8 mouse cellular contexts compared by ENCODE assay signal in genomic region chr4:127020411-127021150, GRCm38 (mm10). TPM values are rescaled to one million over a fixed set of nuclear protein-coding genes. Genes with fewer than 3 reads are reported as not detected.
A peak's percentile ranks its signal among the peaks of the same experiment; 100 is the strongest.
DNase-seq lines count a peak whose midpoint lies in the region; ATAC-seq and TF ChIP-seq lines count a peak whose summit lies in the region.

No protein-coding gene starts in this region.

- peaks cover 32% of the 10 kb centered on the region for H3K36me3 ChIP-seq in embryonic facial prominence, embryonic 14.5 days (ENCODE audit: control insufficient read depth, insufficient read depth, low read length)
- no peaks in the 10 kb centered on the region for H3K36me3 ChIP-seq in intestine, embryonic 16.5 days (ENCODE audit: control insufficient read depth, insufficient read depth, low read length)
- H3K36me3 ChIP-seq in myocyte (ENCODE audit: control insufficient read depth, insufficient read depth) = peaks cover 13% of the 10 kb centered on the region

- peak overlapping the region; percentile 25; the same call in 1 of the 2 replicates for H3K9ac ChIP-seq in embryonic facial prominence, embryonic 14.5 days (ENCODE audit: low read depth, low read length)
- H3K9ac ChIP-seq in intestine, embryonic 16.5 days (ENCODE audit: low read depth, low read length) = no peak overlapping the region

- ATAC-seq in embryonic facial prominence, embryonic 14.5 days (ENCODE audit: low read depth) = no peak
- ATAC-seq in intestine, embryonic 16.5 days = no peak
- ATAC-seq in megakaryocyte-erythroid progenitor cell, adult 5-6 weeks (replicated peaks; ENCODE audit: low FRiP score, low TSS enrichment, poor library complexity, severe bottlenecking) = no peak; the same call in 1 of the 2 replicates

- no peak for TF ChIP-seq CTCF in layer of hippocampus, adult 2 months (conservative IDR thresholded peaks at IDR 0.05)

- peak overlapping the region; percentile 61 for H3K4me2 ChIP-seq in embryonic facial prominence, embryonic 14.5 days (ENCODE audit: low read depth, low read length)
- peak overlapping the region; percentile 58 for H3K4me2 ChIP-seq in intestine, embryonic 16.5 days (ENCODE audit: low read depth, low read length)
- H3K4me2 ChIP-seq in myocyte (ENCODE audit: low read depth) = peak overlapping the region; percentile 88

- peaks cover 6% of the 10 kb centered on the region for H3K4me1 ChIP-seq in embryonic facial prominence, embryonic 14.5 days (ENCODE audit: control insufficient read depth, insufficient read depth, low read length)
- peaks cover 14% of the 10 kb centered on the region; the same call in 1 of the 2 replicates for H3K4me1 ChIP-seq in intestine, embryonic 16.5 days (ENCODE audit: control insufficient read depth, insufficient read depth, low read length)

- peak overlapping the region; percentile 20 for H3K4me3 ChIP-seq in layer of hippocampus, adult 2 months
- H3K4me3 ChIP-seq in embryonic facial prominence, embryonic 14.5 days (ENCODE audit: low read depth, low read length) = peak overlapping the region; percentile 36
- peak overlapping the region; percentile 46 for H3K4me3 ChIP-seq in intestine, embryonic 16.5 days (ENCODE audit: low read length)
- H3K4me3 ChIP-seq in myocyte = peak overlapping the region; percentile 68

- DNase-seq in layer of hippocampus, adult 2 months (ENCODE audit: low spot score in 2 of 2) = no peak
- no peak for DNase-seq in layer of hippocampus, adult 9-11 months
- DNase-seq in embryonic facial prominence, embryonic 14.5 days (ENCODE audit: low spot score) = no peak
- no peak for DNase-seq in adrenal gland, postnatal 14 days
- DNase-seq in frontal cortex, postnatal 14 days (ENCODE audit: low spot score in 2 of 2) = no peak

- no peaks in the 10 kb centered on the region for H3K27me3 ChIP-seq in embryonic facial prominence, embryonic 14.5 days (replicated peaks; ENCODE audit: control insufficient read depth, insufficient read depth, low read length)
- no peaks in the 10 kb centered on the region for H3K27me3 ChIP-seq in intestine, embryonic 16.5 days (replicated peaks; ENCODE audit: control insufficient read depth, insufficient read depth, low read length)
- H3K27me3 ChIP-seq in myocyte (ENCODE audit: control insufficient read depth, insufficient read depth, insufficient read length) = no peaks in the 10 kb centered on the region

- H3ac ChIP-seq in myocyte (ENCODE audit: control insufficient read depth, insufficient read length) = peak overlapping the region; percentile 95

- TF ChIP-seq POLR2A in myocyte (IDR thresholded peaks at IDR 0.05; ENCODE audit: insufficient read length, low read depth) = no peak

- 10% methylated on average over 13 of the region's 13 CpGs for WGBS in embryonic facial prominence, embryonic 14.5 days
- 12% methylated on average over 13 of the region's 13 CpGs for WGBS in intestine, embryonic 16.5 days

- no peaks in the 10 kb centered on the region for H3K9me3 ChIP-seq in embryonic facial prominence, embryonic 14.5 days (ENCODE audit: control insufficient read depth, low read length)
- H3K9me3 ChIP-seq in intestine, embryonic 16.5 days (ENCODE audit: control insufficient read depth, low read length) = no peaks in the 10 kb centered on the region

- H3K79me2 ChIP-seq in myocyte (ENCODE audit: control insufficient read depth, insufficient read depth) = peaks cover 35% of the 10 kb centered on the region

- H3K27ac ChIP-seq in layer of hippocampus, adult 2 months = no peak overlapping the region
- no peak overlapping the region; the same call in 1 of the 2 replicates for H3K27ac ChIP-seq in embryonic facial prominence, embryonic 14.5 days (replicated peaks; ENCODE audit: low read depth, low read length)
- H3K27ac ChIP-seq in intestine, embryonic 16.5 days (ENCODE audit: low read length) = no peak overlapping the region

TF ChIP-seq in myocyte, 11 proteins besides CTCF, POLR2A, EP300 and RAD21:
- TF ChIP-seq MYOD1 (IDR thresholded peaks at IDR 0.05; ENCODE audit: control insufficient read depth in 1 of 3, insufficient read length in 2 of 3, low read depth in 2 of 3) = no peak
- TF ChIP-seq MAX (IDR thresholded peaks at IDR 0.05; ENCODE audit: low read depth) = no peak
- no peak for TF ChIP-seq MYOG (IDR thresholded peaks at IDR 0.05; ENCODE audit: control insufficient read depth in 1 of 3, insufficient read depth in 1 of 3, insufficient read length in 2 of 3, low read depth in 2 of 3)
- no peak for TF ChIP-seq E2F4 (IDR thresholded peaks at IDR 0.05; ENCODE audit: insufficient read depth)
- no peak for TF ChIP-seq REST (IDR thresholded peaks at IDR 0.05; ENCODE audit: insufficient read depth, insufficient read length)
- TF ChIP-seq TCF3 (IDR thresholded peaks at IDR 0.05; ENCODE audit: insufficient read length, low read depth) = no peak
- no peak for TF ChIP-seq TCF12 (IDR thresholded peaks at IDR 0.05; ENCODE audit: insufficient read depth, poor library complexity, severe bottlenecking)
- no peak for TF ChIP-seq POLR2AphosphoS2 (IDR thresholded peaks at IDR 0.05; ENCODE audit: insufficient read length, low read depth)
- no peak for TF ChIP-seq SRF (IDR thresholded peaks at IDR 0.05; ENCODE audit: control insufficient read depth, insufficient read length, low read depth)
- no peak for TF ChIP-seq USF1 (IDR thresholded peaks at IDR 0.05; ENCODE audit: low read depth)
- TF ChIP-seq CEBPB (IDR thresholded peaks at IDR 0.05; ENCODE audit: insufficient read depth, poor library complexity, severe bottlenecking) = no peak
TF ChIP-seq in myocyte: peak in this region for 0.

RNA-seq across cellular contexts. Expression of gene Sfpq, which starts 0.5 kb away (rescaled TPM):
- 100 to 1,000 TPM; 279 to 306 TPM for total RNA-seq in layer of hippocampus, adult 2 months (2021)
- polyA plus RNA-seq in embryonic facial prominence, embryonic 14.5 days (2014; fragmentation: Nextera tagmentation; extraction: Ambion mirVana) = 92.4 and 105 TPM in 2 replicates
- 39.7 and 42.1 TPM in 2 replicates for polyA plus RNA-seq in intestine, embryonic 16.5 days (2015; fragmentation: Nextera tagmentation; extraction: Ambion mirVana)
- 87.5 TPM for polyA plus RNA-seq in myocyte (2012; fragmentation: generic; extraction: Trizol)
- 426 and 540 TPM in 2 replicates for total RNA-seq in megakaryocyte-erythroid progenitor cell, adult 5-6 weeks (2014; fragmentation: Nextera tagmentation)
- 945 and 968 TPM in 2 replicates for total RNA-seq in megakaryocyte-erythroid progenitor cell, adult 5-6 weeks (2017)
- 286 and 302 TPM in 2 replicates for total RNA-seq in adrenal gland, postnatal 14 days (2021)

RNA-seq across cellular contexts. Expression of gene Zmym1, which starts 40.4 kb away (rescaled TPM):
- total RNA-seq in layer of hippocampus, adult 2 months (2021) = 10 to 100 TPM; 12.9 to 14.3 TPM
- polyA plus RNA-seq in embryonic facial prominence, embryonic 14.5 days (2014; fragmentation: Nextera tagmentation; extraction: Ambion mirVana) = 20.7 and 23.1 TPM in 2 replicates
- 9.5 and 10.8 TPM in 2 replicates for polyA plus RNA-seq in intestine, embryonic 16.5 days (2015; fragmentation: Nextera tagmentation; extraction: Ambion mirVana)
- 1.6 TPM for polyA plus RNA-seq in myocyte (2012; fragmentation: generic; extraction: Trizol)
- total RNA-seq in megakaryocyte-erythroid progenitor cell, adult 5-6 weeks (2014; fragmentation: Nextera tagmentation) = 13.6 and 16.8 TPM in 2 replicates
- total RNA-seq in megakaryocyte-erythroid progenitor cell, adult 5-6 weeks (2017) = 19.8 and 20.0 TPM in 2 replicates
- 8.1 and 9.2 TPM in 2 replicates for total RNA-seq in adrenal gland, postnatal 14 days (2021)

RNA-seq across cellular contexts. Expression of gene Zmym4, which starts 52.6 kb away (rescaled TPM):
- 10 to 100 TPM; 47.6 to 51.9 TPM for total RNA-seq in layer of hippocampus, adult 2 months (2021)
- polyA plus RNA-seq in embryonic facial prominence, embryonic 14.5 days (2014; fragmentation: Nextera tagmentation; extraction: Ambion mirVana) = 19.5 and 20.9 TPM in 2 replicates
- polyA plus RNA-seq in intestine, embryonic 16.5 days (2015; fragmentation: Nextera tagmentation; extraction: Ambion mirVana) = 10.1 and 10.7 TPM in 2 replicates
- 6.7 TPM for polyA plus RNA-seq in myocyte (2012; fragmentation: generic; extraction: Trizol)
- total RNA-seq in megakaryocyte-erythroid progenitor cell, adult 5-6 weeks (2014; fragmentation: Nextera tagmentation) = 38.7 and 57.2 TPM in 2 replicates
- total RNA-seq in megakaryocyte-erythroid progenitor cell, adult 5-6 weeks (2017) = 41.2 and 56.1 TPM in 2 replicates
- total RNA-seq in adrenal gland, postnatal 14 days (2021) = 37.1 and 40.0 TPM in 2 replicates

RNA-seq across cellular contexts. Expression of gene Zmym6, which starts 56.6 kb away (rescaled TPM):
- total RNA-seq in layer of hippocampus, adult 2 months (2021) = 10 to 100 TPM; 34.9 to 41.7 TPM
- polyA plus RNA-seq in embryonic facial prominence, embryonic 14.5 days (2014; fragmentation: Nextera tagmentation; extraction: Ambion mirVana) = 20.5 and 25.4 TPM in 2 replicates
- polyA plus RNA-seq in intestine, embryonic 16.5 days (2015; fragmentation: Nextera tagmentation; extraction: Ambion mirVana) = 14.7 and 16.4 TPM in 2 replicates
- polyA plus RNA-seq in myocyte (2012; fragmentation: generic; extraction: Trizol) = not detected
- 12.3 and 17.9 TPM in 2 replicates for total RNA-seq in megakaryocyte-erythroid progenitor cell, adult 5-6 weeks (2014; fragmentation: Nextera tagmentation)
- 11.2 and 14.4 TPM in 2 replicates for total RNA-seq in megakaryocyte-erythroid progenitor cell, adult 5-6 weeks (2017)
- total RNA-seq in adrenal gland, postnatal 14 days (2021) = 13.6 and 14.5 TPM in 2 replicates
